Mouse (Mus musculus): ENCODE results near the gene Hist1h2ae.
"Not testable (repeated sequence)": the region's sequence is repeated elsewhere in the genome, so short reads cannot be mapped to it uniquely, and the experiment has no call there.

DNA sequence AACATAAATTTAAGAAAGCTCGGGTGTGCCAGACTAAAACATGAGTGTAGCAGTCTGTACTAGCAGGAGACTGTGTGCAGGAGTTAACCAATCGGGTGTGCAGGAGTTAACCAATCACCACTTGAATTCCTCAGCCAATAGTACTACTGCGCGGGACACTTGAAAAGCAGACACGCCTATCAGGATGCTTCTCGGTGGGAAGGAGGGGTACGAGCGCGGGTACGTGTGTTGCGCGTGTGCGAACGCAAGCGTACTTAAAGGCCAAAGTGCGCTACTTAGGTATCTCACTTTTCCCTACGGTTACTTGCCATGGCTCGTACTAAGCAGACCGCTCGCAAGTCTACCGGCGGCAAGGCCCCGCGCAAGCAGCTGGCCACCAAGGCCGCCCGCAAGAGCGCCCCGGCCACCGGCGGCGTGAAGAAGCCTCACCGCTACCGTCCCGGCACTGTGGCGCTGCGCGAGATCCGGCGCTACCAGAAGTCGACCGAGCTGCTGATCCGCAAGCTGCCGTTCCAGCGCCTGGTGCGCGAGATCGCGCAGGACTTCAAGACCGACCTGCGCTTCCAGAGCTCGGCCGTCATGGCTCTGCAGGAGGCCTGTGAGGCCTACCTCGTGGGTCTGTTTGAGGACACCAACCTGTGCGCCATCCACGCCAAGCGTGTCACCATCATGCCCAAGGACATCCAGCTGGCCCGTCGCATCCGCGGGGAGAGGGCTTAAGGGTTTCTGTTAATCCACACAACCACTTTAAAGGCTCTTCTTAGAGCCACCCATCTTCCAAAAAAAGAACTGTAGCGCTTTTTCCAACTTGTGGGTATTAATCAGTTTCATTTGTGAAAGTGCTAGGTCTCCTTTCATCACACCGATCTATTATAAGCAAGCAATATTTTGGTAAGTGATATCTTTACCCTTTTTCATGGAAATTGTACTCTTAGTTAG is 35.6 kb downstream of the Hist1h2ae start, which contains the start of gene Hist1h3g:
- peak; percentile 86 for TF ChIP-seq CHD2 (IDR thresholded peaks at IDR 0.05; ENCODE audit: low read depth, low read length)
- TF ChIP-seq ZC3H11A (IDR thresholded peaks at IDR 0.05; ENCODE audit: borderline replicate concordance, low read depth, low read length), result not testable (repeated sequence)

All from ES-E14 (cell line).